In the genomic region with DNA sequence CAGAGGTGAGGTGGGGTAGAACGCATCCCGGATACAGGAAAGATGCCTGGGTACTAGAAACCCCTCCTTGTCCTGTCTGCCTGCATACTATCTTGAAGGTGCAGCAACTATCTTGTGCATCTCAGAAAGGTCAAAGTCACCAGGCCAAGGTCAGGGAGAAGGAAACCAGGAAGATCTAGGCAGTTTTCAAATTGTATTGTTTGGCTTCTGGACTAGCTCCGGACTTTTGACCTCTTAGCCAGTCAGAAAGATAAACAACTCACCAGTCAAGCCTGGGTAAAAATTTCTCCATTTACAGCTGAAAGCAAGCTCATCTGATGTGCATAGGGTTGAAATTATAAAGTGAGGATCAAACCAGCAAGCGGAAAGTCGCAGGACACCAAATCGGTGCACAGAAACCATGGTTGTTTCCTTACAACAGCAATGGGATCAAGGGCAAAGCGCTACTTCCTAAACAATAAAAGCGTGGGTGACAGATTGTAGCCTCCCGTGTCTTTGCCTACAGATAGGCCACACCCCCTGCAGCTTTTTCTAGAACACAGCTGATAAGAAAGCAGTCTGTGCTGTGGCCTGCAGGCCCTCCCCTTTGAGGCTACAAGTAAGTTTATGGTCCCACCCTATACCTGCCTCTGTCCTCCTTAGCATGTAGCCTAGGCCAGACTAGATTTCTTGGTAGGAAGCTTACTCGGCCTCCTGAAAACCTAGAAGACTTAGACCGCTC, we compare ENCODE assay signal across 21 mouse cellular contexts. TPM values are rescaled to one million over a fixed set of nuclear protein-coding genes. Genes with fewer than 3 reads are reported as not detected.
DNase-seq lines count a peak whose midpoint lies in the region; ATAC-seq lines count a peak whose summit lies in the region.
"Had no signal": no experiment of that assay in that cellular context is flagged by ENCODE, and none has a peak within 500 bp of the region (broad histone marks: within the 10 kb centered on the region; RNA-seq: fewer than 3 reads in every experiment).

No protein-coding gene starts in this region.

- H3K27ac ChIP-seq in liver, embryonic 12.5 days = no peak overlapping the region
- no peak overlapping the region for H3K27ac ChIP-seq in stomach, embryonic 16.5 days (ENCODE audit: low read length)
- H3K27ac ChIP-seq in forebrain, embryonic 13.5 days = no peak overlapping the region
- H3K27ac ChIP-seq: forebrain, embryonic 10.5 days; hindbrain, embryonic 15.5 days; liver, embryonic 15.5 days; neural tube, embryonic 15.5 days had no signal

- no peak overlapping the region for H3K4me3 ChIP-seq in liver, embryonic 12.5 days
- no peak overlapping the region for H3K4me3 ChIP-seq in stomach, embryonic 16.5 days (replicated peaks; ENCODE audit: low read length)
- no peak overlapping the region for H3K4me3 ChIP-seq in forebrain, embryonic 13.5 days
- H3K4me3 ChIP-seq: forebrain, embryonic 10.5 days; hindbrain, embryonic 15.5 days; liver, embryonic 15.5 days; neural tube, embryonic 15.5 days had no signal

- ATAC-seq in liver, embryonic 12.5 days = no peak
- peak; percentile 54 for ATAC-seq in common myeloid progenitor, adult 5-6 weeks (replicated peaks; ENCODE audit: low read depth, poor library complexity, severe bottlenecking)
- ATAC-seq in stomach, embryonic 16.5 days (ENCODE audit: insufficient read depth, low FRiP score) = peak; percentile 47; the same call in 1 of the 2 replicates
- ATAC-seq in forebrain, embryonic 13.5 days = no peak
- ATAC-seq: midbrain, embryonic 16.5 days had no signal

- H3K4me1 ChIP-seq in liver, embryonic 12.5 days = peaks cover 10% of the 10 kb centered on the region; the same call in 1 of the 2 replicates
- H3K4me1 ChIP-seq in stomach, embryonic 16.5 days (ENCODE audit: control insufficient read depth, insufficient read depth, low read length) = no peaks in the 10 kb centered on the region; the same call in 1 of the 2 replicates
- no peaks in the 10 kb centered on the region for H3K4me1 ChIP-seq in forebrain, embryonic 13.5 days
- H3K4me1 ChIP-seq: forebrain, embryonic 10.5 days; hindbrain, embryonic 15.5 days; neural tube, embryonic 15.5 days had no signal

- H3K27me3 ChIP-seq in liver, embryonic 12.5 days (replicated peaks) = no peaks in the 10 kb centered on the region
- no peaks in the 10 kb centered on the region for H3K27me3 ChIP-seq in stomach, embryonic 16.5 days (ENCODE audit: control insufficient read depth, insufficient read depth, low read length)
- no peaks in the 10 kb centered on the region for H3K27me3 ChIP-seq in forebrain, embryonic 13.5 days
- H3K27me3 ChIP-seq: hindbrain, embryonic 15.5 days; liver, embryonic 15.5 days; neural tube, embryonic 15.5 days had no signal

- no peaks in the 10 kb centered on the region for H3K9me3 ChIP-seq in liver, embryonic 12.5 days (replicated peaks)
- no peaks in the 10 kb centered on the region for H3K9me3 ChIP-seq in stomach, embryonic 16.5 days (replicated peaks; ENCODE audit: control insufficient read depth, low read length)
- no peaks in the 10 kb centered on the region for H3K9me3 ChIP-seq in forebrain, embryonic 13.5 days (replicated peaks)
- H3K9me3 ChIP-seq: forebrain, embryonic 10.5 days; hindbrain, embryonic 15.5 days; liver, embryonic 15.5 days; neural tube, embryonic 15.5 days had no signal

- H3K4me2 ChIP-seq in liver, embryonic 12.5 days = no peak overlapping the region
- no peak overlapping the region for H3K4me2 ChIP-seq in stomach, embryonic 16.5 days (ENCODE audit: low read depth, low read length)
- H3K4me2 ChIP-seq in forebrain, embryonic 13.5 days = no peak overlapping the region
- H3K4me2 ChIP-seq: hindbrain, embryonic 15.5 days; liver, embryonic 15.5 days; neural tube, embryonic 15.5 days had no signal

- no peak overlapping the region for H3K9ac ChIP-seq in liver, embryonic 12.5 days
- H3K9ac ChIP-seq in stomach, embryonic 16.5 days (ENCODE audit: low read length) = no peak overlapping the region
- no peak overlapping the region for H3K9ac ChIP-seq in forebrain, embryonic 13.5 days
- H3K9ac ChIP-seq: hindbrain, embryonic 15.5 days; liver, embryonic 15.5 days; neural tube, embryonic 15.5 days had no signal

- DNase-seq in liver = peak; percentile 5
- peak; percentile 50 for DNase-seq in large intestine, adult 2 months (ENCODE audit: low read depth, low spot score)
- no peak for DNase-seq in lung, postnatal 25 days (ENCODE audit: low spot score)
- no peak for DNase-seq in Muller cell, postnatal 12 days (ENCODE audit: inconsistent ontology term)
- DNase-seq: cerebellum, adult 18-20 months; cerebellum, postnatal 25 days; heart, postnatal 4 days; kidney, adult 2 months; kidney, postnatal 10 days; left cerebral cortex, postnatal 4 days; lung, postnatal 10 days; thymus, postnatal 36 days had no signal

- no peaks in the 10 kb centered on the region for H3K36me3 ChIP-seq in liver, embryonic 12.5 days
- no peaks in the 10 kb centered on the region for H3K36me3 ChIP-seq in stomach, embryonic 16.5 days (ENCODE audit: control insufficient read depth, insufficient read depth, low read length)
- H3K36me3 ChIP-seq in forebrain, embryonic 13.5 days (ENCODE audit: poor library complexity, severe bottlenecking) = no peaks in the 10 kb centered on the region
- H3K36me3 ChIP-seq: forebrain, embryonic 10.5 days; hindbrain, embryonic 15.5 days; liver, embryonic 15.5 days; neural tube, embryonic 15.5 days had no signal

- 61% methylated on average over 11 of the region's 11 CpGs for WGBS in liver, embryonic 12.5 days (ENCODE audit: insufficient replicate concordance)
- 47% methylated on average over 11 of the region's 11 CpGs for WGBS in large intestine, adult 2 months
- 62% methylated on average over 11 of the region's 11 CpGs for WGBS in stomach, embryonic 16.5 days
- 86% methylated on average over 11 of the region's 11 CpGs for WGBS in forebrain, embryonic 13.5 days

RNA-seq across cellular contexts. Expression of gene 1500009L16Rik, which starts 30.3 kb away (rescaled TPM):
- polyA plus RNA-seq in liver, embryonic 12.5 days (2016; fragmentation: Nextera tagmentation; extraction: Ambion mirVana) = 3.5 and 4.9 TPM in 2 replicates
- total RNA-seq in common myeloid progenitor, adult 5-6 weeks (2017) = 2.4 and 3.0 TPM in 2 replicates
- 3.5 and 4.5 TPM in 2 replicates for polyA plus RNA-seq in large intestine, adult 2 months (2012; rRNA removed)
- 23.9 and 25.8 TPM in 2 replicates for polyA plus RNA-seq in stomach, embryonic 16.5 days (2015; fragmentation: Nextera tagmentation; extraction: Ambion mirVana)
- polyA plus RNA-seq in forebrain, embryonic 13.5 days (2015; fragmentation: Nextera tagmentation; extraction: Ambion mirVana) = 42.2 and 51.7 TPM in 2 replicates

RNA-seq across cellular contexts. Expression of gene Appl2, which starts 43.8 kb away (rescaled TPM):
- 15.1 and 15.2 TPM in 2 replicates for polyA plus RNA-seq in liver, embryonic 12.5 days (2016; fragmentation: Nextera tagmentation; extraction: Ambion mirVana)
- 12.4 and 18.5 TPM in 2 replicates for total RNA-seq in common myeloid progenitor, adult 5-6 weeks (2017)
- polyA plus RNA-seq in large intestine, adult 2 months (2012; rRNA removed) = 13.9 and 21.9 TPM in 2 replicates
- polyA plus RNA-seq in stomach, embryonic 16.5 days (2015; fragmentation: Nextera tagmentation; extraction: Ambion mirVana) = 81.9 and 86.7 TPM in 2 replicates
- 34.5 and 37.6 TPM in 2 replicates for polyA plus RNA-seq in forebrain, embryonic 13.5 days (2015; fragmentation: Nextera tagmentation; extraction: Ambion mirVana)

Comparison
In these comparisons a context has a peak if more than half of its experiments do, and no peak if none do; other contexts are left out.
1. DNase-seq: peak in liver (single experiment) and large intestine, adult 2 months (single experiment); none in lung, postnatal 25 days (single experiment) and Muller cell, postnatal 12 days (single experiment).
2. ATAC-seq: peak in common myeloid progenitor, adult 5-6 weeks (single experiment) and stomach, embryonic 16.5 days (single experiment); none in liver, embryonic 12.5 days (single experiment) and forebrain, embryonic 13.5 days (single experiment).